Mouse (Mus musculus) NIH3T3 (cell line): ENCODE data around the gene E030025P04Rik.

Source experiments
- DNase-seq: peaks from one replicate; pipeline ENCODE4 v3.0.0-alpha.2; 2012; ENCODE audit warnings: low read depth

The E030025P04Rik gene

DNA sequence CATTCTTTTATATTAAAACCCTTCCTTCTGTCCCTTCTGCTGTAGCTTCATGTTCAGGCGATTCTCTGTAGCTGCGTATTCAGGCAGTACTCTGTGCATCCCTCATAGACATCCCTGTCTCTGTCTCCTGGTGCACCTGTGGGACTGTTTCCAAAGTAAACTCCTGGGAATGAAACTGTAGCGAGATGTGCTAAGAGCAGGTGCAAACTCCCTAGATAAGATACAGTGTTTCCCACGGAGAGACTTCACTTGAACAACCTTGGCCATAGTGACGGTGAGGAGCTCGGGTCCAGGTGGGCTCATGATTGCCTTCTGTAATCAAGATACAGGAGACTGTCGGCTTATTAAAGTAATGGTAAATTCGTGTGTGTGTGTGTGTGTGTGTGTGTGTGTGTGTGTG lies 41.5 kb downstream of the E030025P04Rik start:
- DNase-seq = no peak

DNA sequence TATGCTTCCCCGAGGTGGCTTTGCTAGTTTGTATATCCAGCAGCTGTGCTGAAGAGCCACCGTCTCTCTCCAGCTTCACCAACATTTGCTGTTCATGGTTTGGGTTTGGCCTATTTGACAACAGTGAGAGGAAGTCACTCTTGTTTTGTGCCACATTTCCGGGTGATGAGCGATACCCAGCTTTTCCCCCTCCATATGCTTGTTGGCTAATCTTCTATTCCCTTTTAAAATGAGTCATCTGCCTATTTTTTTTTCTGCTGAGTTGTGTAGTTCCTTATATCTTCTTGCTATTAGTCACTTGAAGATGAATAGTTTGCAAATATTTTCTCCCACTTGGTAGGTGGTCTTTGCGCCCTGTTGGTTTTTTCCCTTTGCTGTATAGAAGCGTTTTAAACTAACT lies 43.9 kb downstream of the E030025P04Rik start:
- no peak for DNase-seq

- DNase-seq = no peak
Observed at GRCm38 (mm10) chr11:109091821-109092220, 52.3 kb downstream of the E030025P04Rik start.
